In genomic region chr16:74409548-74409947, GRCm38 (mm10) we compare ENCODE assay signal across 8 mouse cellular contexts. TPM values are rescaled to one million over a fixed set of nuclear protein-coding genes. Genes with fewer than 3 reads are reported as not detected.
DNase-seq lines count a peak whose midpoint lies in the region; ATAC-seq lines count a peak whose summit lies in the region.

No protein-coding gene starts in this region.

- H3K4me3 ChIP-seq in kidney, embryonic 16.5 days (ENCODE audit: low read length) = peak overlapping the region; percentile 69
- H3K4me3 ChIP-seq in forebrain, embryonic 11.5 days (ENCODE audit: low read depth, low read length) = peak overlapping the region; percentile 57
- peak overlapping the region; percentile 73 for H3K4me3 ChIP-seq in limb, embryonic 10.5 days
- peak overlapping the region; percentile 60 for H3K4me3 ChIP-seq in neural tube, embryonic 14.5 days (ENCODE audit: low read depth, low read length)

- no peaks in the 10 kb centered on the region for H3K36me3 ChIP-seq in kidney, embryonic 16.5 days (ENCODE audit: insufficient read depth, low read length)
- no peaks in the 10 kb centered on the region for H3K36me3 ChIP-seq in forebrain, embryonic 11.5 days (ENCODE audit: control insufficient read depth, insufficient read depth, low read length)
- peaks cover 2% of the 10 kb centered on the region; the same call in 1 of the 2 replicates for H3K36me3 ChIP-seq in limb, embryonic 10.5 days
- H3K36me3 ChIP-seq in neural tube, embryonic 14.5 days (ENCODE audit: control insufficient read depth, insufficient read depth, low read length) = no peaks in the 10 kb centered on the region

- WGBS in kidney, embryonic 16.5 days = 33% methylated on average over 4 of the region's 4 CpGs
- WGBS in forebrain, embryonic 11.5 days = 82% methylated on average over 4 of the region's 4 CpGs
- 83% methylated on average over 4 of the region's 4 CpGs for WGBS in limb, embryonic 10.5 days
- 54% methylated on average over 4 of the region's 4 CpGs for WGBS in neural tube, embryonic 14.5 days

- ATAC-seq in kidney, embryonic 16.5 days (ENCODE audit: low FRiP score, low TSS enrichment) = no peak
- no peak for ATAC-seq in forebrain, embryonic 11.5 days (replicated peaks; ENCODE audit: low FRiP score)
- 0 out of 2 replicates have a peak, but pooled peaks have one; percentile 23 for ATAC-seq in neural tube, embryonic 14.5 days (ENCODE audit: low read depth)

- no peak for DNase-seq in kidney, adult 18-20 months
- no peak for DNase-seq in forebrain, embryonic 11.5 days (ENCODE audit: low spot score)
- DNase-seq in limb, embryonic 10.5 days (ENCODE audit: low spot score) = no peak
- DNase-seq in embryo, embryonic 10.5 days (ENCODE audit: low spot score) = no peak
- DNase-seq in layer of hippocampus, adult 9-11 months = no peak
- no peak for DNase-seq in right cerebral cortex, adult 18-20 months

- H3K9ac ChIP-seq in kidney, embryonic 16.5 days (replicated peaks; ENCODE audit: low read length) = peak overlapping the region; percentile 65
- H3K9ac ChIP-seq in forebrain, embryonic 11.5 days (ENCODE audit: low read length) = peak overlapping the region; percentile 35; the same call in 1 of the 2 replicates
- peak overlapping the region; percentile 77 for H3K9ac ChIP-seq in neural tube, embryonic 14.5 days (replicated peaks; ENCODE audit: low read depth, low read length)

- H3K4me2 ChIP-seq in kidney, embryonic 16.5 days (replicated peaks; ENCODE audit: low read depth, low read length) = peak overlapping the region; percentile 95
- H3K4me2 ChIP-seq in forebrain, embryonic 11.5 days (ENCODE audit: low read depth, low read length, severe bottlenecking) = peak overlapping the region; percentile 86
- H3K4me2 ChIP-seq in neural tube, embryonic 14.5 days (ENCODE audit: low read depth, low read length) = peak overlapping the region; percentile 90

- H3K27me3 ChIP-seq in kidney, embryonic 16.5 days (ENCODE audit: insufficient read depth, low read length) = no peaks in the 10 kb centered on the region
- no peaks in the 10 kb centered on the region for H3K27me3 ChIP-seq in forebrain, embryonic 11.5 days (ENCODE audit: control insufficient read depth, insufficient read depth, low read length)
- no peaks in the 10 kb centered on the region for H3K27me3 ChIP-seq in limb, embryonic 10.5 days (ENCODE audit: low read depth, poor library complexity, severe bottlenecking)
- no peaks in the 10 kb centered on the region for H3K27me3 ChIP-seq in neural tube, embryonic 14.5 days (ENCODE audit: control insufficient read depth, insufficient read depth, low read length)

- H3K4me1 ChIP-seq in kidney, embryonic 16.5 days (ENCODE audit: insufficient read depth, low read length) = peaks cover 9% of the 10 kb centered on the region; the same call in 1 of the 2 replicates
- no peaks in the 10 kb centered on the region for H3K4me1 ChIP-seq in forebrain, embryonic 11.5 days (replicated peaks; ENCODE audit: control insufficient read depth, insufficient read depth, low read length)
- peaks cover 26% of the 10 kb centered on the region for H3K4me1 ChIP-seq in limb, embryonic 10.5 days
- H3K4me1 ChIP-seq in neural tube, embryonic 14.5 days (ENCODE audit: control insufficient read depth, insufficient read depth, low read length) = no peaks in the 10 kb centered on the region

- H3K9me3 ChIP-seq in kidney, embryonic 16.5 days (ENCODE audit: low read length) = no peaks in the 10 kb centered on the region
- H3K9me3 ChIP-seq in forebrain, embryonic 11.5 days (ENCODE audit: control insufficient read depth, low read length) = no peaks in the 10 kb centered on the region
- no peaks in the 10 kb centered on the region for H3K9me3 ChIP-seq in limb, embryonic 10.5 days (replicated peaks)
- H3K9me3 ChIP-seq in neural tube, embryonic 14.5 days (ENCODE audit: control insufficient read depth, low read length) = no peaks in the 10 kb centered on the region

- peak overlapping the region; percentile 53; the same call in 1 of the 2 replicates for H3K27ac ChIP-seq in kidney, embryonic 16.5 days (ENCODE audit: low read length)
- no peak overlapping the region for H3K27ac ChIP-seq in forebrain, embryonic 11.5 days (ENCODE audit: low read depth, low read length)
- H3K27ac ChIP-seq in limb, embryonic 10.5 days = peak overlapping the region; percentile 95; the same call in 1 of the 2 replicates
- peak overlapping the region; percentile 66 for H3K27ac ChIP-seq in neural tube, embryonic 14.5 days (ENCODE audit: low read depth, low read length)

RNA-seq across cellular contexts. Expression of gene Robo2, which starts 2.1 kb away (rescaled TPM):
- 83.4 and 102 TPM in 2 replicates for polyA plus RNA-seq in kidney, embryonic 16.5 days (2015; fragmentation: Nextera tagmentation; extraction: Ambion mirVana)
- 27.6 and 33.7 TPM in 2 replicates for polyA plus RNA-seq in forebrain, embryonic 11.5 days (2014; fragmentation: Nextera tagmentation; extraction: Ambion mirVana)
- polyA plus RNA-seq in limb, embryonic 10.5 days (2016; fragmentation: Nextera tagmentation; extraction: Ambion mirVana) = 38.8 and 84.8 TPM in 2 replicates
- 165 and 168 TPM in 2 replicates for polyA plus RNA-seq in neural tube, embryonic 14.5 days (2014; fragmentation: Nextera tagmentation; extraction: Ambion mirVana)
